Mouse (Mus musculus) heart, postnatal 25 days (tissue): ENCODE measurements at regions not wholly inside any gene's neighbourhood (a gene's known extent, or its start where the extent isn't known, plus 50 kb on each side); places are given as distances from the start of the nearest gene placed in this dataset.

Experiments
- DNase-seq: peaks from one replicate; pipeline ENCODE4 v3.0.0; 2022; ENCODE audit warnings: low spot score
- intact Hi-C: fragments of 180-260 bp; cut with DNase I; formaldehyde crosslinking; loops from one replicate; pipeline ENCODE4 v1.15.1; 2025

- intact Hi-C loops: no loop called here
- peak; percentile 3 for DNase-seq
Measured at GRCm38 (mm10) chr1:55807028-55807427, 401.3 kb downstream of the Plcl1 start.

- DNase-seq: no peak
Measured at GRCm38 (mm10) chr1:55808724-55809519, 403.2 kb downstream of the Plcl1 start.

GRCm38 (mm10) chr1:55812486-55812885, 406.8 kb downstream of the Plcl1 start:
- intact Hi-C loops: no loop called here
- no peak for DNase-seq

More at GRCm38 (mm10) chr1:55808724-55809519, 403.2 kb downstream of the Plcl1 start:
- intact Hi-C loops: no loop called here

GRCm38 (mm10) chr1:55820866-55821500, 415.3 kb downstream of the Plcl1 start:
- intact Hi-C loops: no loop called here

GRCm38 (mm10) chr1:55822599-55822998, 416.9 kb downstream of the Plcl1 start:
- intact Hi-C loops: no loop called here
- no peak for DNase-seq

More at GRCm38 (mm10) chr1:55820866-55821500, 415.3 kb downstream of the Plcl1 start:
- DNase-seq: no peak

- DNase-seq: no peak
- intact Hi-C loops: no loop called here
Measured at GRCm38 (mm10) chr1:55827191-55827590, 421.5 kb downstream of the Plcl1 start.

- intact Hi-C loops: loop anchor here (5.0 kb wide), 2 partner anchors 37 to 98 kb away; no protein-coding TSS in a partner anchor
- no peak for DNase-seq
Measured at GRCm38 (mm10) chr1:55835281-55835680, 429.6 kb downstream of the Plcl1 start.

- DNase-seq: no peak
- intact Hi-C loops: loop anchor here (5.0 kb wide), 2 partner anchors 36 to 99 kb away; no protein-coding TSS in a partner anchor
Measured at GRCm38 (mm10) chr1:55836750-55837149, 431.0 kb downstream of the Plcl1 start.

GRCm38 (mm10) chr1:55837366-55837765, 431.6 kb downstream of the Plcl1 start:
- no peak for DNase-seq
- intact Hi-C loops: loop anchor here (5.0 kb wide), 2 partner anchors 35 to 100 kb away; no protein-coding TSS in a partner anchor

- DNase-seq: no peak
- intact Hi-C loops: loop anchor here (1.0 to 5.0 kb wide), 3 partner anchors 34 to 434 kb away; no protein-coding TSS in a partner anchor
Measured at GRCm38 (mm10) chr1:55838168-55838567, 432.4 kb downstream of the Plcl1 start.

- no peak for DNase-seq
- intact Hi-C loops: no loop called here
Measured at GRCm38 (mm10) chr1:55848806-55849205, 443.1 kb downstream of the Plcl1 start.

GRCm38 (mm10) chr1:55852354-55852753, 446.6 kb downstream of the Plcl1 start:
- intact Hi-C loops: no loop called here
- DNase-seq: no peak

GRCm38 (mm10) chr1:55859113-55859512, 453.4 kb downstream of the Plcl1 start:
- intact Hi-C loops: no loop called here
- no peak for DNase-seq

- intact Hi-C loops: no loop called here
Measured at GRCm38 (mm10) chr1:55863113-55863512, 457.4 kb downstream of the Plcl1 start.

GRCm38 (mm10) chr1:55865274-55865673, 459.6 kb downstream of the Plcl1 start:
- intact Hi-C loops: no loop called here
- no peak for DNase-seq

More at GRCm38 (mm10) chr1:55863113-55863512, 457.4 kb downstream of the Plcl1 start:
- DNase-seq: no peak

- intact Hi-C loops: no loop called here
- DNase-seq: no peak
Measured at GRCm38 (mm10) chr1:55866677-55867076, 461.0 kb downstream of the Plcl1 start.

- no peak for DNase-seq
- intact Hi-C loops: loop anchor here (5.0 kb wide), 3 partner anchors 36 to 636 kb away; partner anchors contain the start of gene Mars2
Measured at GRCm38 (mm10) chr1:55873583-55873982, 467.9 kb downstream of the Plcl1 start.

GRCm38 (mm10) chr1:55874143-55874867, 468.6 kb downstream of the Plcl1 start:
- intact Hi-C loops: loop anchor here (1.0 to 5.0 kb wide), 5 partner anchors 37 to 637 kb away; partner anchors contain the start of gene Mars2
- DNase-seq: no peak

- intact Hi-C loops: loop anchor here (1.0 to 5.0 kb wide), 5 partner anchors 38 to 638 kb away; partner anchors contain the start of gene Mars2
Measured at GRCm38 (mm10) chr1:55874868-55875144, 469.1 kb downstream of the Plcl1 start.

GRCm38 (mm10) chr1:55884576-55884975, 478.9 kb downstream of the Plcl1 start:
- no peak for DNase-seq
- intact Hi-C loops: no loop called here

More at GRCm38 (mm10) chr1:55874868-55875144, 469.1 kb downstream of the Plcl1 start:
- DNase-seq: no peak
